Mouse (Mus musculus): Measurements from ENCODE around the gene Tlcd2.
"Not testable (repeated sequence)": the region's sequence is repeated elsewhere in the genome, so short reads cannot be mapped to it uniquely, and the experiment has no call there.

The Tlcd2 gene

DNA sequence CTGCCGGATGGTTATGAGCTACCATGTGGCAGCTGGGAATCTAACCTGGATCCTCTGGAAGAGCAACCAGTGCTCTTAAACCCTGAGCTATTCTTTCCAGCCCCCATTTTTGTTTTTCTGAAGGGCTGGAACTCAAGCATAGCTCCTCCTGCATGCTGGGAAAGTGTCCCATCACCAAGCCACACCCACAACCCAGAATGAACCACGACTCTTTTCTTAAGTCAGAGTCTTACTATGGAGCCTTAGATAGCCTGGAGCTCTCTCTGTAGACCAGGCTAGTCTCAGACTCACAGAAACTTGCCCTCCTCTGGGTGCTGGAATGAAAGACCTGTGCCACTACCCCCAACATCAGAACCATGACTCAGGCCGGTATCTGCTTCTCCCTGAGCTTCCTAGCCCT is 12.9 kb upstream of the Tlcd2 start:
- in situ Hi-C loops (cut with MboI, MseI), result no loop called here

DNA sequence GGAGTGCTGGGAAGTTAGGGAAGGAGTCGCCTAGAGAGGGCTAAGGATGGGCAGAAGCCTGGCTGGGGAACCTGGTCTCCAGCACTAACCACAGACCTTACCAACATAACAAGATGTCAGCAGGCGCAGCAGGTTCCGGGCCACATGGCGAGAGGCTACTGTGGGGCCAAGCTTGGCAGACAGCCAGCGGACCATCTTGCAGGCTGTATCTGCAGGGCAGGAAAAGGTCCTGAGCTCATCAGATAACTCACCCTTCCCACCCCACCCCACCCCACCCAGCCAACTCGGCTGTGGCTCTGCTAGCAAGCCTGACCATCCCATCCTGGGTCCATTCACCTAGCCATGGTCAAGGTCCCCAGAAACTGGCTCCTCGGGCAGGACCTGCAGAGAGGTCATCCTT is 11.8 kb upstream of the Tlcd2 start:
- in situ Hi-C loops (cut with MboI, MseI), result no loop called here

DNA sequence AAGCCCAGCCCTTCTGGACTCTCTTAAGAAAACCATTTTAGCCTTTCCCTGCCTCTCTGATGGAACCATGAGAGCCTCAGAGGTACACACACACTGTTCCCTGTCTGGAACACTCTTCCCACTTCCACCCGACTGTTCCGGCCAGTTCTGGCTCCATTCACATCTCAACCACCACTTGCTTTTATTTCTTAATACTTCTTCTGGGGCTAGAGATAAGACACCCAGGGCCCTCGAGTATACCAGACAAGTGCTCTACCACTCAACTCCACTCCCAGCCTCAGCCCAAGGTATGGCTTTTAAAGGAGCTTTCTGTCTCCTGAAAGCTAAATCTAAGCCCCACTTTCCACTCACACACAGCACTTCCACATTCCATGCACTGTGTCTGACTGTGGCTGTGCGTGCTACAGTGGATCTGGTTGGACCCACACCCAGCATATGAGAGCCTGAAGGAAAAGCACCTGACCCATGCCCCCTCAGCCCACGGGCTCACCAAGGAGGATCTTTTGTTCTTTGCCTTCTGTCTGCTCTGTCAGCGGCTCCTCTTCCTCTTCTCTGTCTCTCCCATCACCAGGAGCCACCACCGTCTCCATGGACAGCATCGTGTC is 11.1 kb upstream of the Tlcd2 start:
- in situ Hi-C loops (cut with MboI, MseI), result no loop called here

DNA sequence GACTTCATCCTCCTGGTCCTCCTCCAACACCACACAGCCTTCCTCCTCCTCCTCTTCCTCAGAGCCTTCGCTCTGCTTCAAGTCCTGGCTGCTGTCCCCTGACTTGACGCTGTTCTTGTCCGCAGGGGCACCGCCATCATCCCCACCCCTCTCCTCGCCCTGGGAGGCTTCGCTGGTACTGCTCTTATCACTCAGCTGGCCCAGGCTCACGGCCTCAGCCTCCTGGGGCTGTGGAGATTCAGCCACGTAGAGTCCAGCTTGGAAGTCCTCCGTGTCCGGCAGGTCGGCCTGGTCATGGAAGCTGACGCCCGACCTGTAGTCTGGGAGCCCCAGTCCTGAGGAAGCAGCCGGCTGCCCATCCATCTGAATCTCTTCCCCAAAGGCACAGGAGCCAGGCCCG is 10.6 kb upstream of the Tlcd2 start:
- in situ Hi-C loops (cut with MboI, MseI), result no loop called here

DNA sequence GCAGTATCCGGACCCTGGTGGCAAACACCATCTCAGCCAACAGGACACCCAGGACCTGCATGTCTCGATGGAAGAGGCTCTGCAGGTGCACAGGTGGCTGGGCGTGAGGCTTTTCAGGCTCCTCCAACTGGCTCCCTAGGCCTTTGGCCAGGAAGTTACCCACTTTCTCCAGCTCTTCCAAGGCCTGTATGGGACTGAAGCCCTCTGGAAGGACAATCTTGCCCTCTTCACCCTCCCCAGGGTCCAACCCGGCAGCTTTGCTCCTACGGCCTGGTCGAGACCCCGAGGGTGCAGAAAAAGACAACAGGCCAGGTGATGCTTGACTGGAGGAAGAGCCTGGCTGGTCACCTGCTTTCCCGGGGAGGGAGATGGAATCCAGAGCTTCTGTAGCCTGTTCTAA is 9.4 kb upstream of the Tlcd2 start:
- in situ Hi-C loops (cut with MboI, MseI), result no loop called here

DNA sequence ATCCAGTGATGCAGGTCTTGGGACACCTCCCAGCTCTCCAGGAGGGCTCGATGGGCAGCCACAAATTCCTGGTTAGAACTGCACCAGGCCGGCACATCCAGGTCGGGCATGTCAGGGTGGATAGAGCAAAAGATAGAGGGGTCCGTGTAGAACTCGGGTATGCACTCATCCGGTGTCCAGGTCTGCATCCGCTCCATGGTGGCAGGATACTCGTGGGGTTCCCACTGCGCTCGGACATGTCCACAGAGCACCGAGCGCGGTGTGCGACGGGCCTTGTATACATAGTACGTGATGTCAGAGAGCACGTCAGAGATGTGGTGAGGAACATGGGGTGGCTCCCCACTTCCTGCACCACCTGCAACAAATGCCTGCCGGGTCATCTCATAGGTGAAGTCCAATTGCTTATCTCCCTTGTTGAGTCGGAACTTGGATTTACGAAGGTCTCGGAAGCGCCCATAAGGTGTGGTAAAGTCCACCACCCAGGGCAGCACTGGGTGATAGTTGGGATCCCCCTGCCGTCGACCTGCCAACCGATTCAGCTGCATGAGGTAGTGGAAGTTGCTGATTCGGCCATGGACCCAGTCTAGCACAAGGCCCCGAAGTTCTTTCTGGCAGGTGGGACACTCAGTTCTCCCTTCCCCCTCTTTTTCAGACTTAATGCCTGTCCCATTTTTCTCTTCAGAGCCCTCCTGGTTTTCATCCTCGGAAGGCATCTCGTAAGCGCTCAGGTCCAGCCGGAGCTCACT is 8.5 kb upstream of the Tlcd2 start:
- in situ Hi-C loops (cut with MboI, MseI), result no loop called here

DNA sequence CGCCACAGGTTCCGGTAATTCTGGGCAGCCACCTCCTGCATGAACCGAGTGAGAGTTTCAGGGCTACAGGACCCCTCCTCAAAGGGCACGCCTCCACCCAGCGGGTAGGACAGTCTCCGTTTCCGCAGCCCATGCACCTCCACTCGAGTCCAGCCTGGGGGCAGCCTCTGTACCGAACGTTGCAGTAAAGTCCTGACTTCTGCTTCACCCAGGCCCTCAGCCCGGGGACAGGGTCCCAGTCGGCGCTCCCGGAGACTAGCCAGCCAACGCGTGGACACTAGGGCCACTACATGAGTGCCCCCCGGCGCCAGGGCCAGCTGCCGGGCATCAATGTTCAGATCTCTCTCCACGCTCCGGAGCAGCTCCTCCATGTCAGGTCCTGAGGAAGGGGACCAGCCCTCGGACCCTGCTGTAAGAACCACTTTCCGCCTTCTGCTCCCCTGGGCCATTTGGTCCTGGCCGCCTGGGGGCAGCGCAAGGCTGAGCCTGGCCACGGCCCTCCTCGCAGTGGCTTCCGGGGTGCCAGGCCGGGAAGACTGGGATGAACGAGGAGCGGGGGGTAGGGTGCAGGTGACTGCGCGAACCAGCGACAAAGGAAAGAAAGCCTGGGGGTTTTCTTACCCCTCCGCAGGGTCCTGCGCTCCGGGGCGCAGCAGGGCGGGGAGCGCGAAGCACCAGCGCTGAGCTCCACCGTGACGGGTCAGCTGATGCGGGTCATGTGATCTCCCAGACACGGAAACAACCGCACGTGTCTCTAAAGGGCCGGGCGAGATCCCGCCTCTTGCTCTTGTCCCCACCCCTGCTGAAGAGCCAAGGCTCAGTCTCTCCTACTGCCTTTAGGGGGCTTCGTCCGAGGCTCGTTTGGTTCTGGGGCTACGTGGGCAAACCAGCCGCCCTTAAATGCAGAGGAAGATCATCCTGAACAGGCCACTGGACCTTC is 7.3 kb upstream of the Tlcd2 start, which contains the start of gene Wdr81:
Gene Wdr81, minus strand, starts transcription at position 727 of the 940 bp plus-strand sequence.
- in situ Hi-C loops (cut with MboI, MseI), result no loop called here

DNA sequence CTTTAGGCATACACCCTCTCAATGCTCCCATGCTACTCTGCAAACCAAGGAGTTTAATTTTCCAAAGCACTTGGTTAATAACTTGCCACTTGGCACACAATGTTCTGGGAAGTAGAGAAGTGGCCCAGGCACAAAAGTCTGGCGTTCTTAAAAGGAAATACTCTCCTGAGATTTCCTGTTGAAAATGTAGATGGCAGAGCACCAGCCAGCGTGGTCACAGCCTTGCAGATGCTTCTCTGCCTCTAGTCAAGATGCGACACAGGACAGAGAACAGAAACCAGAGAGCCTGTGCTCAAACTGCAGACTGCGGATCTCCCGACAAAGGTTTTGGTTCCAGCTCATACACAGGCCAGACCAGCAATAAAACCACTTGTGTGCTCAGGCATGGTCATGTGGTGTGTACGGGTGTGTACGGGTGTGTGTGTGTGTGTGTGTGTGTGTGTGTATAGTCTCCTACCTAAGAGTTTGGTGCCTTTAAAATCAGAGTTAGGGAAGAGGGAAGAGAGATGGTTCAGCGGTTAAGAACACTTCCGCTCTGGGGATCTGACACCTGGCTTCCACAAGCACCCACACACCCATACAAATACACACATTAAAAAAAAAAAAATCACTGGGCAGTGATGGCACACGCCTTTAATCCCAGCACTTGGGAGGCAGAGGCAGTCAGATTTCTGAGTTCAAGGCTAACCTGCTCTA is 6.3 kb upstream of the Tlcd2 start:
- in situ Hi-C loops (cut with MboI, MseI), result no loop called here

DNA sequence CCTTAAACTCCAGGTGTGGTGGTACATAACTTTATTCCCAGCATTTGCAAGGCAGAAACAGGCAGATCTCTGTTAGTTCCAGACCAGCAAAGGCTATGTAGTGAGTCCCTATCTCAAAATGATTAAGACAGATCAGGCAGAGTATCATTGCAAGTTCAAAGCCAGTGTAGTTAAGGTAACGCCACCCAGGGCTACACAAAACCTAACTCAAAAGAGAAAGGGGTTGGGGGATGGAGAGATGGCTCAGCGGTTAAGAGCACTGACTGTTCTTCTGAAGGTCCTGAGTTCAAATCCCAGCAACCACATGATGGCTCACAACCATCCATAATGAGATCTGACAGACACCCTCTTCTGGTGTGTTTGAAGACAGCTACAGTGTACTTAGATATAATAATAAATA is 5.5 kb upstream of the Tlcd2 start:
- in situ Hi-C loops (cut with MboI, MseI), result not testable (repeated sequence)

DNA sequence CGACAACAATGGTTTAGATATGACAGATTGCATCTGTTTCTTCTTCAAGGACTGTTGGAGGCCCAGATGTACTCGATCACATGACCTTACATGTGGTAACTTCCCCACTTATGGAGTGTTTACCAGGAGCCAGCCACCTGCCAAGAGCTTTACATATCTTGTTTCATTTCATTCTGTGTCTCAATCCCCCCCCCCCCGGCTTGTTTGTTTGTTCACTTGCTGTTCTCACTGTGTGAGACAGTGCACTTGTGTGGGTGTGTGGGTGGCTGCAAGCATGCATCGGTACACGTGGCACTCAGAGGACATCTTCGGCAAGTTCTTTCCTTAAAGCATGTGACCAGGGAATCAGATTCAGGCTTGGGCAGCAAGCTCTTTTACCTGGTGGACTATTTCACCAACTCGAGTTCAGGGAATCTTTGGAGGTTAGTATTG is 5.1 kb upstream of the Tlcd2 start:
- in situ Hi-C loops (cut with MboI, MseI), result no loop called here

DNA sequence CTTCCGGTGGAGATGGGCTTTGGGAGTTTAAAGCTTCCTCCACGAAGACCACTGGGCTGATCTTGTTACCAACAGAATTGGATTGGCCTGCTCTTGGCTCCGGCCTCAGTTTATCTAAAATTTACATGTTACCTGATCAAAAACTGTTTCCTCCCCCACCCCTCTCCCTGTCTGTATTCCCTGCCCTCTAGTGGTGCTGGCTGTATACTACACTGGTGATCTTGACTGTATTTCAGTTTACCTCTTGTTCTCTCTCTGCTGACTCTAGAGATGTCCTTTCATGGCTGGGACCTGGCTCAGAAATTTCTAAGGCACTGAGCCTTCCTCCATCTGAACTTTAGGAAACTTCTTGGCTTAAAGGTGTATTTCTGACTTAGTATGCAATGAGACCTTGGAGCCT is 3.3 kb upstream of the Tlcd2 start:
- in situ Hi-C loops (cut with MboI, MseI), result no loop called here

DNA sequence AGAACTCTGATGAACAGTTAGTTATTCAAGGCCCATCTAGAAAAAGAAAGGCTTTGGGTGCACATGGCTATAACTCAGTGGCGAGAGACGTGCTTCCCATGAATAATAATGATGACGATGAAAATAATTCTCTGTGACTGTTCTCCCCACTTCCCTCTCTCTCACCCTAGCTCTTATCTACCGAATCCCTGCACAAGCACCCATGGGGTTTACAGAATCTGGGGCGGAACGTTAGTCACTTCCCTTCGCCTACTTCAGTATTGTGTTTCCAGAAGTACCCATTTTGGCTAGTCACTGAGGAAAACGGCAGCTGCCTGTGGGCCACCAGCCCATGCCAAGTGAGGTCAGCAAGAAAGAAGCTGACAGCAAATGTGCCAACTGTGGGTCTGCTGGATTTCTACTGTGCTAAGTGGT is 2.9 kb upstream of the Tlcd2 start:
- in situ Hi-C loops (cut with MboI, MseI), result no loop called here

DNA sequence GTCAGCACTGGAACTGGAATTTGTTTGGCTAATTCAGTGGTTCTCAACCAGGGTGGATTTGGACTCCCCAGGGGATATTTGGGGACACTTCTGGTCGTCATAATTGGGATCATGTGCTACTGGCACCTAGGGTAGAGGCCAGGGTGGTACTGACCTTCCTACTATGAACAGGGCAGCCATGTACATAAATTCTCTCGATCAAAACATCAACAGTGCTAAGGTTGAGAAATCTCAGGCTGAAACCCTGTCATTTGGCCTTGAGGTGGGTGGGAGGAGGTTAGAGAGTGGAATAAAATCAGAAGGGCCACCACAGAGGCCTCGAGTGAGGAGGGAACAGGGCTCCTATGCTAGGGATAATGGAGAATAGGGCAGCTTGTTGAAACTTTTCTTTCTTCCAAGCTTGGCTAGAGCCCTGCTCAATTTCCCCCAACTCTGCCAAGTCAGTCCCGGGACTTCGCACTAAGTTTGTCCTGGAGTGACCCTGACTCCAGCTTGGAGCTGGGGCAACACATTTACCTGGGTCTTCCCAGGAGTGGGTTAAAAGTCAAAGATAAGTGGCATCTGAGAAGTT is 2.3 kb upstream of the Tlcd2 start:
- in situ Hi-C loops (cut with MboI, MseI), result no loop called here

DNA sequence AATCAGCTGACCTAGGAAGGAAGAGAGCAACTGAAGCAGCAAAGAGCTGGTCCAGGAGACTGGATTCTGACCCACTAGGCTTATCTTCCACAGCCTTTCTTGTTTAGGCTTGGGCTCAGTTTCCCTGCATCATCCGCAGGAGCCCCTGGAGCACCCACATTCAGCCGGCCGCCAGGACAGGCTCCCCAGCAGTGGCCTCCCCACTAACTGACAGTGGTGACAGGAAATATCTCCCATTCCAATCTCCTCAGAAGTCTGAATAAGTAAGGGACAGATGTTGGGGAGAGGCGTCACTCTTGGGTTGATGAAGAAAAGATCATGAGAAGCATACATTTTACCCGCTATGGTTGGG is 1.8 kb upstream of the Tlcd2 start:
- in situ Hi-C loops (cut with MboI, MseI), result loop anchor here in 1 of 2 experiments (10.0 kb wide), 1 partner anchor 625 kb away; the partner anchor contains the start of gene Mnt

DNA sequence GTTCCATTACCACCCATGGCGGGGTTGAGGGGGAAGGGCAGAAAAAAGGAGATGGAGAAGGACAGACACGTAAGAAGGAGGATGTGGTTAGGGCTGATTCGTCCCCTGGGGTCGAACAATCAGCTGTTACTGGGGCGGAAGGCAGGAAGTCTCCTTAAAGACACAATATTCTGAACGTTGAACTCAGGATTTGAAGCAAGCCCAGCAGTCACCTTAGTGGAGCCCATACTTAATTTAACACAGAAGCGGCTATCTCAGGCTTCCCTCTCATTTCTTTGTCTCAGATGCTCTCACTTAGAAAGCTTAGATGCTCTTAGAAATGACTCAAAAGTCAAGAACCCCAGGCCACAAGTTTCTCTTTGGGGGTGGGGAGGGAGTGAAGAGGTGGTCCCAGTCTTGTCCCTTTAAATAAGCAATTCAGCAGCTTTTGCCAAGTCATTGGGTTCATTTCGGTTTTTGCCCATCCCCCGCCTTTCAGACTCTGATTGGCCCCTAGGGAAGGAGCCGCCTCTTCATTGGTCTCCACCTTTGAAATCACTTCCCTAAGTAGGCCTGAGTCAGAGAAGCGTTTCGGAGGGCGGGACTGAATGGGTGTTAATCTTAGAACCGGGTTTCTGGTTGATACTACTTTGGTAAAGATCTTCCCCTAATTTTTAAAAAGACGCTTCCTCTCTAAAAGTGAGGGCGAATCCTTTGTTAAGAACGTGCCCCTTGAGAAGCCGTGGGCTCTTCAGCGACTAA is 1.2 kb upstream of the Tlcd2 start:
- in situ Hi-C loops (cut with MboI, MseI), result loop anchor here in 1 of 2 experiments (10.0 kb wide), 1 partner anchor 625 kb away; the partner anchor contains the start of gene Mnt

DNA sequence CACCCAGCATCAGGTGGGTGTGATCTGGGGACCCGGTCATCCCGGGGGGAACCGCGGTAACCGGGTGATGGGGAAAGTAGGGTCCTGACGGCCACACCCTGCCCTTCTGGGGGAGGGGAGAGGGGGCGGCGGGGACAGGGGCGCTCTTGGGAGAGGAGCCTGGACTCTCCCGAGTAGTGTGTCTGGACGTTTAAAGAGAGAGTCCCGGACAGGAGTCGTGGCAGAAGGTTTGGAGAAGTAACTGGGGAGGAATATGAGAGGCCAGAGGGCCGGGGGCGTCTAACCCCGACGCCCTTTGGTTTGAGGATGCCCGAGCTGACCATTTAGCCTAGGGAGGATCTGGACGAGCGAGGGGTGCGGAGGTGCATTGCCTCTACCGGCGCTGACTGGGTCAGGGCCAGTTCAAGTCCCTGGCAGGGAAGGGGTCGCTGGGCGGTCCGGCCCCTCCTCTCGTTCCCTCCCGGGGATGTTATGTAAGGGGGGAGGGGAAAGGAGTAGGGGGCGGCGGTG is 283 bp downstream of the Tlcd2 start:
- in situ Hi-C loops (cut with MboI, MseI), result loop anchor here in 1 of 2 experiments (10.0 kb wide), 1 partner anchor 627 kb away; the partner anchor contains the start of gene Mnt

DNA sequence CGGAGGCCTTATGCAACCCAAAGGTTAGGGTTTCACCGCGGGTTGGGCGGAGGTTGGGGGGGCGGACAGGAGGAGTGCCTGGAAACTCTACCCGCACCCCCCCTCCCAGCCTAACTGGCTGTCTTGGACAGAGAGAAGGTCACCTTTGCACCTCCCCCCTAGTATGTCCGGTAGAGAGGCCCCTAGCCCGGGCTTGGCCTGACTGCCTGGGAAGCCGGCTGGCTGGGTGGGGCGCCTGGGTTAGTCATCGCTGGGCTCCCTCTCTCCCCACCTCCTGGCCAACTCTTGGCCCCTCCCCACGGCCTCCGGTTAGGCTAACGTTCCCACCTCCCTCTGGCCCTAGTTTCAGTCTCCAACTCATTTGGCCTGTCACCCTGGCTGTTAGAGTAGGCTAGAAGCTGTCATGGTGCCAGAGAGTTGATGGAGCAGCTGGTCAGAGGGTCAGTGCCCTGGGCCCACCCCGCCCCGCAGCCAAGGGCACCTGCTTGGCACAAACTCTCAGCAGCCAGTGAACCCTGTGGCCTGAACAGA is 803 bp downstream of the Tlcd2 start:
- in situ Hi-C loops (cut with MboI, MseI), result loop anchor here in 1 of 2 experiments (10.0 kb wide), 1 partner anchor 628 kb away; the partner anchor contains the start of gene Mnt

DNA sequence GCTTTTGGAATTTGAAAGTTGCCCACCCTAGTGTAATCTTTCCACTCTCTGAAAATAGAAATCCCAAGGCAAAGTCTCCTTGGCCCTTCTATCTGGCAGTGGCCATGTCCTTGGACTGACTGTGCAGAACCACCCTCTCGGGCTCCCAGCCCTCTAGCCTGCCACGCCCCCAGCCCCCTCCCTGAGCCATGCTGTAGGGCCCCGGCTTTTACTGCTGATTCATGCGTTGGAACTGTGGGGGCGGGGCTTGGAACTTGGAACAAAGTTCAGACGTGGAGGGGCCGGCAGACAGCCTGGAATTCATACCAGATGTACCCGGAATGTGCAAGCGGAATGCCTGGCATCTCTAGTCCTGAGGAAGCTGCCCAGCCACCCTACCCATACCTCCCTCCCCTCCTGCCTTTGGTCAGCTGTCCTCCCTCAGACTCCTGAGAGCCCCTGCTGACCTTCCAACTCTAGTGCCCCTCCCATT is 1.4 kb downstream of the Tlcd2 start:
- in situ Hi-C loops (cut with MboI, MseI), result loop anchor here in 1 of 2 experiments (10.0 kb wide), 1 partner anchor 628 kb away; the partner anchor contains the start of gene Mnt

DNA sequence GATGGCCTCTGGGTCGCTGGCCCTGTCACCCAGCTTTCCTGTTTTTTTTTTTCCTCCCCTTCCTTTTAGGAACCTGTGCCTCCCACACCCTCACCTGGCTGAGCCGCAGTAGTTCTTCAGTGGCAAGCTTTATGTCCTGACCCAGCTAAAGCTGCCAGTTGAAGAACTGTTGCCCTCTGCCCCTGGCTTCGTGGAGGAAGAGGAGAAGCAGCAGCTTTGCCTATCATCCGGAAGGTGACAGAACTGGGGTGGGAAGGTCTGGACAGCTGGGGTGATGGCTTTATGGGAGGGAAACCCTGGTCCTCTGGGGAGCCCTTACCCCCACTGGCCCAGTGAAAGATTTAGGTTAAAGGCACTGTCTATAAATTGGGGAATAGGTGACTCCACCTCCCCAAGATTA is 2.1 kb downstream of the Tlcd2 start:
- in situ Hi-C loops (cut with MboI, MseI), result loop anchor here in 1 of 2 experiments (10.0 kb wide), 1 partner anchor 629 kb away; the partner anchor contains the start of gene Mnt
